Mouse (Mus musculus): Measurements from ENCODE around the gene Xrn2.

GRCm38 (mm10) chr2:146982786-146983185 lies 30.0 kb upstream of the Xrn2 start:
- TF ChIP-seq CTCF (IDR thresholded peaks at IDR 0.05; ENCODE audit: control insufficient read depth, insufficient read depth, insufficient read length) (no peak), MYOD1 (IDR thresholded peaks at IDR 0.05; ENCODE audit: control insufficient read depth, insufficient read length, low read depth) (no peak), MAX (IDR thresholded peaks at IDR 0.05) (no peak), USF1 (IDR thresholded peaks at IDR 0.05; ENCODE audit: low read depth) (no peak), MYOG (IDR thresholded peaks at IDR 0.05; ENCODE audit: control insufficient read depth, extremely low read depth, insufficient read length) (no peak), FOSL1 (IDR thresholded peaks at IDR 0.05; ENCODE audit: insufficient read depth, low read length, poor library complexity, severe bottlenecking) (no peak)
